Mouse (Mus musculus) kidney, embryonic 14.5 days (tissue): Measurements from ENCODE around the gene Arnt. TPM values are rescaled to one million over a fixed set of nuclear protein-coding genes. Genes with fewer than 3 reads are reported as not detected.
A peak's percentile ranks its signal among the peaks of the same experiment; 100 is the strongest.

ENCODE experiments used
- ATAC-seq: fragments of 200-750 bp; cut with Nextera tagmentation; 2 replicates; pipeline ENCODE4 v1.8.0; 2017; ENCODE audit warnings: moderate number of reproducible peaks, mild to moderate bottlenecking, moderate TSS enrichment, moderate library complexity; ENCODE audit not compliant: low FRiP score, low TSS enrichment
- H3K27ac ChIP-seq: fragments of 300-500 bp; sonication (generic); 2 replicates; pipeline ENCODE4 v1.5.1; 2014; ENCODE audit warnings: low read depth, mild to moderate bottlenecking, low read length, moderate library complexity, mixed read lengths
- H3K27me3 ChIP-seq: fragments of 300-500 bp; sonication (generic); 2 replicates; pipeline ENCODE4 v1.6.1; 2014; ENCODE audit warnings: mild to moderate bottlenecking, low read length; ENCODE audit not compliant: control insufficient read depth, insufficient read depth
- H3K36me3 ChIP-seq: fragments of 300-500 bp; sonication (generic); 2 replicates; pipeline ENCODE4 v1.6.1; 2014; ENCODE audit warnings: low read length, mixed read lengths; ENCODE audit not compliant: control insufficient read depth, insufficient read depth
- H3K4me1 ChIP-seq: fragments of 300-500 bp; sonication (generic); 2 replicates; pipeline ENCODE4 v1.6.1; 2014; ENCODE audit warnings: low read length, mixed read lengths; ENCODE audit not compliant: control insufficient read depth, insufficient read depth
- H3K4me2 ChIP-seq: fragments of 300-500 bp; sonication (generic); replicated peaks from 2 replicates; pipeline ENCODE4 v1.6.1; 2014; ENCODE audit warnings: low read depth, mild to moderate bottlenecking, low read length
- H3K4me3 ChIP-seq: fragments of 300-500 bp; sonication (generic); 2 replicates; pipeline ENCODE4 v1.5.1; 2014; ENCODE audit warnings: mild to moderate bottlenecking, low read length
- H3K9ac ChIP-seq: fragments of 300-500 bp; sonication (generic); 2 replicates; pipeline ENCODE4 v1.6.1; 2014; ENCODE audit warnings: low read depth, mild to moderate bottlenecking, low read length, moderate library complexity
- H3K9me3 ChIP-seq: fragments of 300-500 bp; sonication (generic); 2 replicates; pipeline ENCODE4 v1.6.1; 2016; ENCODE audit warnings: low read length; ENCODE audit not compliant: control insufficient read depth
- WGBS: fragments of 180-500 bp; shearing (Covaris S2); extraction: QIAGEN DNeasy Blood & Tissue Kit; methylation state at CpG from one replicate; pipeline ENCODE4 v1.1.7; 2014; 5-methylcytosine and 5-hydroxymethylcytosine counted together
- polyA plus RNA-seq: library from polyadenylated mRNA; unstranded; fragments of >200 nt; fragmentation: Nextera tagmentation; extraction: Ambion mirVana; gene quantifications from 2 replicates; pipeline ENCODE4 v1.2.1, GENCODE M21; 2014

Arnt gene
- polyA plus RNA-seq, 1 experiment from 2014 or later: 35.4 TPM

GRCm38 (mm10) chr3:95486421-95486820 is 52.2 kb downstream of the Arnt start:
- no peak overlapping the region for H3K4me2 ChIP-seq
- no peak overlapping the region for H3K27ac ChIP-seq
- H3K36me3 ChIP-seq: peaks cover 72% of the 10 kb centered on the region
- no peaks in the 10 kb centered on the region for H3K9me3 ChIP-seq
- no peak overlapping the region for H3K9ac ChIP-seq
- no peak for ATAC-seq
- no peak overlapping the region for H3K4me3 ChIP-seq
- H3K4me1 ChIP-seq: no peaks in the 10 kb centered on the region
- H3K27me3 ChIP-seq: no peaks in the 10 kb centered on the region
- WGBS: 79% methylated on average over 2 of the region's 2 CpGs

GRCm38 (mm10) chr3:95488679-95489078 is 54.5 kb downstream of the Arnt start:
- peaks cover 78% of the 10 kb centered on the region for H3K36me3 ChIP-seq
- no peak for ATAC-seq
- no peaks in the 10 kb centered on the region for H3K4me1 ChIP-seq
- no peak overlapping the region for H3K4me2 ChIP-seq
- no peak overlapping the region for H3K9ac ChIP-seq
- H3K27ac ChIP-seq: no peak overlapping the region
- no peaks in the 10 kb centered on the region for H3K27me3 ChIP-seq
- no peaks in the 10 kb centered on the region for H3K9me3 ChIP-seq
- H3K4me3 ChIP-seq: no peak overlapping the region
- WGBS: 95% methylated on average over 3 of the region's 3 CpGs

- Histone ChIP-seq H3K27ac (no peak overlapping the region), H3K4me2 (no peak overlapping the region), H3K9ac (no peak overlapping the region), H3K4me3 (no peak overlapping the region), H3K4me1 (no peaks in the 10 kb centered on the region), H3K27me3 (no peaks in the 10 kb centered on the region), H3K36me3 (peaks cover 82% of the 10 kb centered on the region), H3K9me3 (no peaks in the 10 kb centered on the region)
- 97% methylated on average over 2 of the region's 2 CpGs for WGBS
- ATAC-seq: no peak
Observed at GRCm38 (mm10) chr3:95490238-95490637, 56.0 kb downstream of the Arnt start.

GRCm38 (mm10) chr3:95494342-95494741 is 60.2 kb downstream of the Arnt start:
- Histone ChIP-seq H3K4me2 (no peak overlapping the region), H3K9ac (no peak overlapping the region), H3K36me3 (peaks cover 64% of the 10 kb centered on the region), H3K27me3 (no peaks in the 10 kb centered on the region), H3K27ac (no peak overlapping the region), H3K4me3 (no peak overlapping the region), H3K4me1 (no peaks in the 10 kb centered on the region), H3K9me3 (no peaks in the 10 kb centered on the region)
- 75% methylated on average over 6 of the region's 6 CpGs for WGBS
- no peak for ATAC-seq

- ATAC-seq: no peak
- Histone ChIP-seq H3K27ac (no peak overlapping the region), H3K9me3 (no peaks in the 10 kb centered on the region), H3K4me3 (no peak overlapping the region), H3K4me1 (no peaks in the 10 kb centered on the region), H3K36me3 (peaks cover 33% of the 10 kb centered on the region), H3K27me3 (no peaks in the 10 kb centered on the region), H3K9ac (no peak overlapping the region), H3K4me2 (no peak overlapping the region)
- WGBS: 86% methylated on average over 2 of the region's 2 CpGs
Observed at GRCm38 (mm10) chr3:95498229-95498628, 64.0 kb downstream of the Arnt start.

GRCm38 (mm10) chr3:95499024-95499423 is 64.8 kb downstream of the Arnt start, which contains the start of gene Ctsk:
Ctsk (plus strand) TSS chr3:95499256.
- H3K27me3 ChIP-seq: no peaks in the 10 kb centered on the region
- WGBS: 86% methylated on average over 7 of the region's 7 CpGs
- H3K9me3 ChIP-seq: no peaks in the 10 kb centered on the region
- peak within 1 kb of the TSS; percentile 19; the same call in 1 of the 2 replicates for H3K4me2 ChIP-seq
- no peak within 1 kb of the TSS for H3K9ac ChIP-seq
- H3K27ac ChIP-seq: no peak within 1 kb of the TSS
- H3K4me1 ChIP-seq: no peaks in the 10 kb centered on the region
- ATAC-seq: no peak
- H3K36me3 ChIP-seq: peaks cover 25% of the 10 kb centered on the region
- no peak within 1 kb of the TSS; the same call in 1 of the 2 replicates for H3K4me3 ChIP-seq

- Histone ChIP-seq H3K9ac (no peak overlapping the region), H3K27ac (no peak overlapping the region), H3K4me2 (peak overlapping the region; percentile 19; the same call in 1 of the 2 replicates), H3K9me3 (no peaks in the 10 kb centered on the region), H3K36me3 (peaks cover 19% of the 10 kb centered on the region), H3K4me1 (no peaks in the 10 kb centered on the region), H3K27me3 (no peaks in the 10 kb centered on the region), H3K4me3 (no peak overlapping the region; the same call in 1 of the 2 replicates)
- 61% methylated on average over 10 of the region's 10 CpGs for WGBS
- ATAC-seq: no peak
Observed at GRCm38 (mm10) chr3:95499496-95500140, 65.4 kb downstream of the Arnt start.

GRCm38 (mm10) chr3:95502312-95502711 is 68.1 kb downstream of the Arnt start:
- no peaks in the 10 kb centered on the region for H3K4me1 ChIP-seq
- no peak overlapping the region for H3K4me2 ChIP-seq
- H3K27ac ChIP-seq: no peak overlapping the region
- 47% methylated on average over 2 of the region's 2 CpGs for WGBS
- no peak overlapping the region for H3K9ac ChIP-seq
- ATAC-seq: no peak
- no peak overlapping the region for H3K4me3 ChIP-seq
- no peaks in the 10 kb centered on the region for H3K27me3 ChIP-seq
- H3K9me3 ChIP-seq: no peaks in the 10 kb centered on the region
- H3K36me3 ChIP-seq: no peaks in the 10 kb centered on the region

GRCm38 (mm10) chr3:95509348-95509747 is 75.2 kb downstream of the Arnt start:
- H3K4me1 ChIP-seq: no peaks in the 10 kb centered on the region
- no peaks in the 10 kb centered on the region for H3K27me3 ChIP-seq
- H3K27ac ChIP-seq: no peak overlapping the region
- no peaks in the 10 kb centered on the region for H3K9me3 ChIP-seq
- no peak overlapping the region for H3K4me3 ChIP-seq
- H3K4me2 ChIP-seq: no peak overlapping the region
- ATAC-seq: no peak
- H3K36me3 ChIP-seq: no peaks in the 10 kb centered on the region; the same call in 1 of the 2 replicates
- WGBS: 61% methylated on average over 6 of the region's 6 CpGs
- no peak overlapping the region for H3K9ac ChIP-seq
